Mouse (Mus musculus): ENCODE results near the gene Tfap2b.

DNA sequence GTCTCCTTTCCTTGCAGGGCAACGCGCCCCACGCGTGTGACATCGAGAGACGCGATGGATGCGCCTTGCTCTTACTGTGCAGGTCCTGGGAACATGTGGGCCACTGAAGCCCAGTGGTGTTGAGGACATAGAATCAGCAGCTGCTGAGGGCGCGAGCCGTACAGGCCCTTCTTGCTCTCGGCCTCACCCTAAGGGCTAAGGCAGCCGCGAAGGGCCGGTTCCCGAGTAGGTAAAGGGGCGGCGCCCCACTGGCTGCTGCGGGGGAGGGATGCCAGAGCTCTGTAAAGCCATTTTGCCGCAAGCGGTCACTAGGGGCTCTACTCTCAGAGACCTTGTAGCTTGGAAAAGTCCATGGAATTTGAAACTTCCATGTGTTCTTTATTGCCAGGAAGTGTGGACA, 27.9 kb downstream of the Tfap2b start:
- TF ChIP-seq POLR2A (IDR thresholded peaks at IDR 0.05; ENCODE audit: insufficient read depth, low read depth, low read length): no peak
- TF ChIP-seq CTCF (IDR thresholded peaks at IDR 0.05; ENCODE audit: insufficient read depth, low read depth, low read length): no peak

Data from olfactory bulb, adult 2 months (tissue).